Mouse (Mus musculus): ENCODE measurements around the gene Exosc5. TPM values are rescaled to one million over a fixed set of nuclear protein-coding genes. Genes with fewer than 3 reads are reported as not detected.

Gene Exosc5
- total RNA-seq (2014; fragmentation: Nextera tagmentation) (71.6 and 84.6 TPM in 2 replicates), total RNA-seq (2017) (51.4 and 55.4 TPM in 2 replicates), polyA plus RNA-seq (2012) (367 and 471 TPM in 2 replicates)

DNA sequence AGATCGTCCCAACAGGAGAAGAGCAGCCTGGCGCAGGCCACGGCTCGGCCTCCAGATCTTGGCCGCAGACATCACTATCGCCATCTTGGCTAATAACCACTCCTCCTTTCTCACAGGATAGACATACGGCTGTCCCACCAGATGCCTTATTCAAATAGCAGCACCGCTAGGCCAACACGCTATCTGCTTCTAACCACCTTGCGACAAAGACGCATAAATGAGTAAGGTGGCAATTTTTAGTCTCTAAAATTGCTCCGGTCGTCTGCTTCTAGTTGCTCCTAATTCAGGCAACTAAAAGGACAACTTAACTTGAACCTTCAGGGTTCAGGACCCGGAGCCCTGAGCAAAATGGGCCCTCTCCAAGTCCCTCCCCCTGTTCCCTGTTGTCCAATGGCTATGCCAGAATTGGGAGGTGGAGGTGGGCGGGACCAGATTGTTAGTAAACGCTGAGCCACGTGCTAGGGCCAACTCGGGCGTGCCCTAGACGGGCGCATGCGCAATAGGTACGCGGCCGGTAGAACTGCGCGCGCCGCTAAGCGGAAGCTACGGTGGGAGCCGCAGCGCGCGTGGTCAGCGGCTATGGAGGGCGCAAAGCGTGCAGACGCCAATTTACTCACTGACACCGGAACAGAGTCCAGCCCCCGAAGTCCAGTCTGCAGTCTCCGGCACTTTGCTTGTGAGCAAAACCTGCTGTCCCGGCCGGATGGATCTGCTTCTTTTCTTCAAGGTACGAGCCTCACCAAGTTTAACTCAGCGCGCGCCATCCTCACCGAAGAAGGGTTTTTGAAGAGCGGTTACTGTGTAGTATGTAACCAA is at the start of gene Exosc5, which contains the start of gene Bckdha:
Exosc5 (plus strand) TSS at position 508 of the 816 bp plus-strand sequence.
Bckdha (minus strand) TSS at position 325 of the 816 bp plus-strand sequence.
- TF ChIP-seq TAL1 (conservative IDR thresholded peaks at IDR 0.05; ENCODE audit: low read depth, low read length): no peak
- TF ChIP-seq POLR2AphosphoS5 (IDR thresholded peaks at IDR 0.05; ENCODE audit: insufficient replicate concordance, low read depth, low read length): no peak
- TF ChIP-seq CTCF (IDR thresholded peaks at IDR 0.05; ENCODE audit: low read depth, low read length): no peak
- no peak for TF ChIP-seq GATA1 (IDR thresholded peaks at IDR 0.05; ENCODE audit: borderline replicate concordance, low read length)
- no peak for TF ChIP-seq GATA2 (IDR thresholded peaks at IDR 0.05; ENCODE audit: borderline replicate concordance, low read depth, low read length)
- ATAC-seq (ENCODE audit: extremely low read depth, insufficient number of reproducible peaks, low FRiP score, poor library complexity, severe bottlenecking) (peak; percentile 98), DNase-seq (ENCODE audit: low spot score) (peak; percentile 94)
- H3K36me3 ChIP-seq (replicated peaks): peaks cover 40% of the 10 kb centered on the region
- no peaks in the 10 kb centered on the region for H3K27me3 ChIP-seq (ENCODE audit: insufficient read depth, low read length)
- no peaks in the 10 kb centered on the region for H3K9me3 ChIP-seq (replicated peaks)
- H3K4me3 ChIP-seq (ENCODE audit: low read depth, low read length): peak within 1 kb of the TSS; percentile 77
- peaks cover 59% of the 10 kb centered on the region for H3K4me1 ChIP-seq (ENCODE audit: insufficient read depth, low read depth, low read length)

DNA sequence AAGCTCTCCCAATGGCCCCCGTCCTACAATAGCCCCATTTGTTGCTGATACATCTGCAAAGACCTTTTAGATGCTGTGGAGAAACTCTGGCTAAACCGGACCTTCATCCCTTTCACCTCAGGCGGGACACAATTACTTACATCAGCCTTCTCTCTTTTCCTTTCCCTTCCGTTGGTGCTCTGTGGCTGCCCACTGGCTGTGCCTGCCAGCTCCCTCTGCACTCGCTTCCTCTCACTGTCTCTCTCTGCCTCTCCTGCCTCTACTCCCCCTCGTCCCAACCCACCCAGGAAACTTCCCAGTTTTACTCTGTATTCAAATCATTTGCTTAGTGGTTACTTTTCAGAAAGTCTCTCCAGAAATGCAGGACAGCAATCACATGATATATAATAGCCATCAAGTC is 48.9 kb upstream of the Exosc5 start:
- no peaks in the 10 kb centered on the region for H3K36me3 ChIP-seq (replicated peaks)
- no peak overlapping the region for H3K4me3 ChIP-seq (ENCODE audit: low read depth, low read length)
- DNase-seq (ENCODE audit: low spot score) (no peak), ATAC-seq (ENCODE audit: extremely low read depth, insufficient number of reproducible peaks, low FRiP score, poor library complexity, severe bottlenecking) (no peak)
- no peaks in the 10 kb centered on the region for H3K9me3 ChIP-seq (replicated peaks)
- H3K27me3 ChIP-seq (ENCODE audit: insufficient read depth, low read length): peaks cover 21% of the 10 kb centered on the region
- peaks cover 11% of the 10 kb centered on the region for H3K4me1 ChIP-seq (ENCODE audit: insufficient read depth, low read depth, low read length)
- no peak for TF ChIP-seq GATA2 (IDR thresholded peaks at IDR 0.05; ENCODE audit: borderline replicate concordance, low read depth, low read length)
- TF ChIP-seq POLR2AphosphoS5 (IDR thresholded peaks at IDR 0.05; ENCODE audit: insufficient replicate concordance, low read depth, low read length): no peak
- no peak for TF ChIP-seq TAL1 (conservative IDR thresholded peaks at IDR 0.05; ENCODE audit: low read depth, low read length)
- no peak for TF ChIP-seq GATA1 (IDR thresholded peaks at IDR 0.05; ENCODE audit: borderline replicate concordance, low read length)
- TF ChIP-seq CTCF (IDR thresholded peaks at IDR 0.05; ENCODE audit: low read depth, low read length): no peak

DNA sequence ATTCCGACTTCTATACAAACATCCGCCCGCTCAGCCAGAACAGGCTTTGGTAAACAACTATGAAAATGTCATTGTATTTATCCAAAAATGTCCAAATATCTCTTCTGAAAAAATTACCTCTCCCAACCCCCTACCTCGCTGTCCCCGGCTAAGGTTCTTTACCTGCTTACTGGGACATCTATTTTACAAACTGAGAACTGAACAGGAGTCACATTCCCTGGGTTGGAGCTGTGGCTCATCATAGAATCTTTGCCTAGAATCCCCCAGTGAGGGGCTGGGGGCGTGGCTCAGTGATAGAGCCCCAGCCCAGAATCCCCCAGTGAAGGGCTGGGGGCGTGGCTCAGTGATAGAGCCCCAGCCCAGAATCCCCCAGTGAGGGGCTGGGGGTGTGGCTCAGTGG is 47.5 kb upstream of the Exosc5 start:
- H3K4me1 ChIP-seq (ENCODE audit: insufficient read depth, low read depth, low read length): peaks cover 11% of the 10 kb centered on the region
- no peak overlapping the region for H3K4me3 ChIP-seq (ENCODE audit: low read depth, low read length)
- TF ChIP-seq GATA2 (IDR thresholded peaks at IDR 0.05; ENCODE audit: borderline replicate concordance, low read depth, low read length) (no peak), GATA1 (IDR thresholded peaks at IDR 0.05; ENCODE audit: borderline replicate concordance, low read length) (no peak), CTCF (IDR thresholded peaks at IDR 0.05; ENCODE audit: low read depth, low read length) (no peak), TAL1 (conservative IDR thresholded peaks at IDR 0.05; ENCODE audit: low read depth, low read length) (no peak), POLR2AphosphoS5 (IDR thresholded peaks at IDR 0.05; ENCODE audit: insufficient replicate concordance, low read depth, low read length) (no peak)
- ATAC-seq (ENCODE audit: extremely low read depth, insufficient number of reproducible peaks, low FRiP score, poor library complexity, severe bottlenecking) (no peak), DNase-seq (ENCODE audit: low spot score) (no peak)
- H3K27me3 ChIP-seq (ENCODE audit: insufficient read depth, low read length): peaks cover 35% of the 10 kb centered on the region
- no peaks in the 10 kb centered on the region for H3K36me3 ChIP-seq (replicated peaks)
- H3K9me3 ChIP-seq (replicated peaks): no peaks in the 10 kb centered on the region

DNA sequence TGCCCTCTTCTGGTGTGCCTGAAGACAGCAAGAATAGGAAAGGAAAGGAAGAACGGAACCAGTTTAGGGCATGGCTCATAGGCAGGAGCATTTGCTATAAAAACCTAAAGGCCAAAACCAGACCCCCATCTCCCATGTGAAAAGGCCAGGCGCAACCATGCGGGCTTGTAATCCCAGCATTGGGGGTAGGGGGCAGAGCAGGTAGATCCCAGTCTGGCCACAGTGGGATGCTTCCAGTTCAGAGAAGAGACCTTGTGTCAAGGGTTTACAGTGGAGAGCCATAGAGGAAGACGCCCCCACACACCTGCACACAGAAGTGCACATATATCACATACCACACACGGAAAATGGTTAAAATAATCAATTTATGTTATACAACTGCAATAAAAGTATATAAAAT is 44.9 kb upstream of the Exosc5 start:
- Histone ChIP-seq H3K4me3 (ENCODE audit: low read depth, low read length) (no peak overlapping the region), H3K27me3 (ENCODE audit: insufficient read depth, low read length) (peaks cover 31% of the 10 kb centered on the region), H3K4me1 (ENCODE audit: insufficient read depth, low read depth, low read length) (peaks cover 8% of the 10 kb centered on the region), H3K9me3 (replicated peaks) (no peaks in the 10 kb centered on the region), H3K36me3 (replicated peaks) (no peaks in the 10 kb centered on the region)
- TF ChIP-seq GATA2 (IDR thresholded peaks at IDR 0.05; ENCODE audit: borderline replicate concordance, low read depth, low read length) (no peak), GATA1 (IDR thresholded peaks at IDR 0.05; ENCODE audit: borderline replicate concordance, low read length) (no peak), CTCF (IDR thresholded peaks at IDR 0.05; ENCODE audit: low read depth, low read length) (no peak), TAL1 (conservative IDR thresholded peaks at IDR 0.05; ENCODE audit: low read depth, low read length) (no peak), POLR2AphosphoS5 (IDR thresholded peaks at IDR 0.05; ENCODE audit: insufficient replicate concordance, low read depth, low read length) (no peak)
- ATAC-seq (ENCODE audit: extremely low read depth, insufficient number of reproducible peaks, low FRiP score, poor library complexity, severe bottlenecking): no peak
- no peak for DNase-seq (ENCODE audit: low spot score)

DNA sequence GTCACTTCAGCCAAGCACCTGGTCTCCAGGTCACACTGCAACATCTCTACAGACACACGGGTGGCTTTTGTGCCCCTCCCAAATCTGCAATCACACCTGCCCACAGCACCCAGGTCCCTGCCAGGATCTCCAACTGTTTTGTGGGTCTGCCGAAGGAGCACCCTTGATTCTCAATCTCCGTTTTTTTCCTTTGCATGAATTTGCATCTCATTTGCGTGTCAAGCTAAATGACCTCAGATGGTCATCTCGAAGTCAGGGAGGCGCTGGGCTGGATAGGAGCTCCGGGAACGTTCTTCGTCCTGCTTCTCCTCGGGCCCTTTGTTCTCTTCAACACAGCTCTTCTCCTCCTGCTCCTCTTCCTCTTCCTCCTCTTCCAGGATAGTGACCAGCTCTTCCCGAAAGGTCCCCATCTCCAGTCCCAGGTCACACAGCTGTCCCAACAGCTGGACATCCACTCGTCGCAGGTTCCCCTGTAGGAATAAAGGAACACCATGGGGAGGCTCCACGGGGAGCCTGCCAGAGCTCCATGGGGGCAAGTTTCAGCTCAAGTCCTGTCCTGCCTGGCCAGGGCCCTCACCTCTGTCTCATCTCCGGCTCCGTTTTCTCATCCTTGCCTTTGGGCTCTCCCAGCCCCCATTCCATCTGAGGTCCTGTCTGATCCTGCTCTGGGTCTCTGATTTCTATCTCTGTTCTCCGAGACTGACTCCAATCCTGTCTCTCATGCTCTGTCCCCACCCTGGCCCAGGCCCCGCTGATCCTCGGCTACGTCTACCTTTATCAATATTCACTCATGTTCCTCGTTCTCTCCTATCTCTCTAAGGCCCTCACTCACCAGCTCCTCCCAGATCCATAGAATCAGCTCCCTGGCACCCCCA is 43.9 kb upstream of the Exosc5 start:
- no peak for DNase-seq (ENCODE audit: low spot score)
- Histone ChIP-seq H3K36me3 (replicated peaks) (peaks cover under 1% of the 10 kb centered on the region), H3K27me3 (ENCODE audit: insufficient read depth, low read length) (peaks cover 31% of the 10 kb centered on the region), H3K9me3 (replicated peaks) (no peaks in the 10 kb centered on the region), H3K4me3 (ENCODE audit: low read depth, low read length) (no peak overlapping the region), H3K4me1 (ENCODE audit: insufficient read depth, low read depth, low read length) (peaks cover 10% of the 10 kb centered on the region)
- TF ChIP-seq POLR2AphosphoS5 (IDR thresholded peaks at IDR 0.05; ENCODE audit: insufficient replicate concordance, low read depth, low read length) (no peak), GATA2 (IDR thresholded peaks at IDR 0.05; ENCODE audit: borderline replicate concordance, low read depth, low read length) (no peak), CTCF (IDR thresholded peaks at IDR 0.05; ENCODE audit: low read depth, low read length) (no peak), TAL1 (conservative IDR thresholded peaks at IDR 0.05; ENCODE audit: low read depth, low read length) (no peak), GATA1 (IDR thresholded peaks at IDR 0.05; ENCODE audit: borderline replicate concordance, low read length) (no peak)
- ATAC-seq (ENCODE audit: extremely low read depth, insufficient number of reproducible peaks, low FRiP score, poor library complexity, severe bottlenecking): no peak

DNA sequence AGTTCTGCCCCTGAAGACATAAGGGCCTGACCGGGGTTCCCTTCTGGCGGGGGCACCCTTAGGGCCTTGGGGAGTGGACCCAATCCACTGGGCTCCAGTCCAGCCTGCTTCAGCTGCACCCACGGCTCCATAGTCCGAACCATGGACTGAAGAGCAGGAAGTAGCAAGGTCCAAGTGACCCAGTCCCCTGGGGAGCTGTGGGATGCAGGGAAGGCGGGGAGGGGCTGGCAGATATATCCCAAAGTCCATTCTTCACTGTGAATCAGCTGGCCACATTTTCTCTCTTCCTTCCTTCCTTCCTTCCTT is 43.3 kb upstream of the Exosc5 start, which contains the start of gene Erich4:
Erich4 (minus strand) TSS at position 187 of the 306 bp plus-strand sequence.
- no peak within 1 kb of the TSS for H3K4me3 ChIP-seq (ENCODE audit: low read depth, low read length)
- H3K27me3 ChIP-seq (ENCODE audit: insufficient read depth, low read length): peaks cover 31% of the 10 kb centered on the region
- peaks cover 6% of the 10 kb centered on the region for H3K36me3 ChIP-seq (replicated peaks)
- TF ChIP-seq GATA2 (IDR thresholded peaks at IDR 0.05; ENCODE audit: borderline replicate concordance, low read depth, low read length) (no peak), POLR2AphosphoS5 (IDR thresholded peaks at IDR 0.05; ENCODE audit: insufficient replicate concordance, low read depth, low read length) (no peak), TAL1 (conservative IDR thresholded peaks at IDR 0.05; ENCODE audit: low read depth, low read length) (no peak), GATA1 (IDR thresholded peaks at IDR 0.05; ENCODE audit: borderline replicate concordance, low read length) (no peak), CTCF (IDR thresholded peaks at IDR 0.05; ENCODE audit: low read depth, low read length) (no peak)
- H3K9me3 ChIP-seq (replicated peaks): no peaks in the 10 kb centered on the region
- no peak for DNase-seq (ENCODE audit: low spot score)
- no peak for ATAC-seq (ENCODE audit: extremely low read depth, insufficient number of reproducible peaks, low FRiP score, poor library complexity, severe bottlenecking)
- peaks cover 14% of the 10 kb centered on the region for H3K4me1 ChIP-seq (ENCODE audit: insufficient read depth, low read depth, low read length)

Measured in G1E (cell line).